8 mouse cellular contexts compared by ENCODE assay signal in the genomic region with DNA sequence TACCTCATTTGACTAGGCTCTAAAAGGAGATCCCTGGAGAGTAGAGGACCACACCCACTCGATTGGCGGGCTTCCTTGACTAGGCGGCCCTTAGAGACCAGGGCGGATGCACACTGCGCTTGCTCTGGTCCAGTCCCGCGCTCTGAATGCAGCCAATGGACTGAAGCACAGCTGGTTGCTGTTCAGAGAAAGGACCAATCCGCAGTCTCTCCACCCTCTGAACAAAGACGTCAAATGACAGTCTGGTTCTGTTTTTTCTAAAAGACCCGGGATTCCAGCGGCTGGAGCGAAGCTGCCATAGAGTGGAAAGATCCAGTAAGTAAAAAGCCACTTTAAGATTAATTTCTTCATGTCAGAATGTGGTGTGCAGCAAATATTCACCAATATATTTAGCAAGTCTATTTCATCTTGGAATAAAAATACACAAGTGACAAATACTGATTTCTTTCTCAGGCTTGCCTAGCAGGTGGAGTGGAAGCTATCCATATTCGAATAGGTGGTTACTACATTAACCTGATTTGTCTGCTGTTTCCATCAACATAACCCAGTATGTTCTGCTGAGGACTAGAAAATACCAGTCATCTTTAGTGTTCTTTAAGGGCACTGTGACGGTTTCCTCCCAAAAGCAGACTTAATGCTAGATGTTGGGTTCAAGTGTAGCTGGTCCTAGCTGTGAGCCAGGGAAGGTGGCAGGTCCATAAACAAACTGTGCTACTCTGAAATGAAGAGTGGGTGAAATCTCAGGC. TPM values are rescaled to one million over a fixed set of nuclear protein-coding genes. Genes with fewer than 3 reads are reported as not detected.
DNase-seq lines count a peak whose midpoint lies in the region; ATAC-seq lines count a peak whose summit lies in the region.

No protein-coding gene starts in this region.

- peak overlapping the region; percentile 66 for H3K4me2 ChIP-seq in hindbrain, embryonic 15.5 days

- H3K36me3 ChIP-seq in hindbrain, embryonic 15.5 days: no peaks in the 10 kb centered on the region

- H3K4me3 ChIP-seq in hindbrain, embryonic 15.5 days: peak overlapping the region; percentile 43

- peak overlapping the region; percentile 48 for H3K9ac ChIP-seq in hindbrain, embryonic 15.5 days

- peaks cover 16% of the 10 kb centered on the region for H3K4me1 ChIP-seq in hindbrain, embryonic 15.5 days (replicated peaks)

- peak overlapping the region; percentile 43 for H3K27ac ChIP-seq in hindbrain, embryonic 15.5 days (replicated peaks)

- peak; percentile 100 for ATAC-seq in hindbrain, embryonic 15.5 days (ENCODE audit: low FRiP score, low read depth)

- no peaks in the 10 kb centered on the region for H3K9me3 ChIP-seq in hindbrain, embryonic 15.5 days

- H3K27me3 ChIP-seq in hindbrain, embryonic 15.5 days: no peaks in the 10 kb centered on the region

- 7% methylated on average over 14 of the region's 14 CpGs for WGBS in hindbrain, embryonic 15.5 days

- DNase-seq in Muller cell, postnatal 12 days (ENCODE audit: inconsistent ontology term): peak; percentile 90
- peak; percentile 10 to 14 for DNase-seq in cerebellum, postnatal 36 days
- DNase-seq in frontal cortex, postnatal 36 days (ENCODE audit: low spot score in 2 of 2): peak; percentile 60 to 79
- peak; percentile 55 to 69 for DNase-seq in left cerebral cortex, adult 18-20 months (ENCODE audit: low spot score in 2 of 2)
- peak; percentile 89 to 94 for DNase-seq in lung, postnatal 4 days
- peak; percentile 93 for DNase-seq in retina, postnatal 1 day
- peak; percentile 60 to 85 for DNase-seq in urinary bladder, adult 18-20 months (ENCODE audit: low spot score in 2 of 2)

RNA-seq across cellular contexts. Expression of a gene that starts 26.3 kb away (rescaled TPM):
- polyA plus RNA-seq in hindbrain, embryonic 15.5 days (2015; fragmentation: Nextera tagmentation; extraction: Ambion mirVana): 0.10 and 0.31 TPM in 2 replicates
- not detected for total RNA-seq in left cerebral cortex, adult 18-20 months (2021)

RNA-seq across cellular contexts. Expression of a gene that starts 27.9 kb away (rescaled TPM):
- 6.6 and 7.9 TPM in 2 replicates for polyA plus RNA-seq in hindbrain, embryonic 15.5 days (2015; fragmentation: Nextera tagmentation; extraction: Ambion mirVana)
- total RNA-seq in left cerebral cortex, adult 18-20 months (2021): 1 to 10 TPM; 1.5 to 2.0 TPM

RNA-seq across cellular contexts. Expression of a gene that starts 59.7 kb away (rescaled TPM):
- polyA plus RNA-seq in hindbrain, embryonic 15.5 days (2015; fragmentation: Nextera tagmentation; extraction: Ambion mirVana): not detected in 2 replicates
- not detected for total RNA-seq in left cerebral cortex, adult 18-20 months (2021)

Comparison
In these comparisons a context has a peak if more than half of its experiments do, and no peak if none do; other contexts are left out.
1. Peak in every context shown above with its lines: DNase-seq, ATAC-seq, H3K4me3 ChIP-seq and H3K27ac ChIP-seq.
2. DNase-seq: peak in every context shown above with its lines; median percentile 93 in retina, postnatal 1 day; 92 in lung, postnatal 4 days; 90 in Muller cell, postnatal 12 days; 72 in urinary bladder, adult 18-20 months; 70 in frontal cortex, postnatal 36 days; 62 in left cerebral cortex, adult 18-20 months; 12 in cerebellum, postnatal 36 days.